16 mouse cellular contexts compared by ENCODE assay signal in genomic region chr13:97386511-97386910, GRCm38 (mm10).
DNase-seq lines count a peak whose midpoint lies in the region; ATAC-seq and TF ChIP-seq lines count a peak whose summit lies in the region.
"Had no signal": no experiment of that assay in that cellular context is flagged by ENCODE, and none has a peak within 500 bp of the region (broad histone marks: within the 10 kb centered on the region; RNA-seq: fewer than 3 reads in every experiment).

No protein-coding gene starts in this region.

- no peak for TF ChIP-seq CTCF in liver, postnatal 0 days (IDR thresholded peaks at IDR 0.05; ENCODE audit: low read depth)
- TF ChIP-seq CTCF in gastrocnemius, adult 2 months (IDR thresholded peaks at IDR 0.05): no peak

- H3K27ac ChIP-seq in liver, postnatal 0 days (ENCODE audit: low read depth): no peak overlapping the region
- no peak overlapping the region for H3K27ac ChIP-seq in liver, embryonic 11.5 days (ENCODE audit: low read depth, low read length)
- H3K27ac ChIP-seq in intestine, embryonic 15.5 days: no peak overlapping the region
- H3K27ac ChIP-seq in midbrain, embryonic 15.5 days: no peak overlapping the region
- H3K27ac ChIP-seq in gastrocnemius, adult 2 months: no peak overlapping the region
- H3K27ac ChIP-seq: kidney, postnatal 0 days had no signal

- no peak overlapping the region for H3K9ac ChIP-seq in liver, postnatal 0 days (replicated peaks)
- H3K9ac ChIP-seq in liver, embryonic 11.5 days (ENCODE audit: low read depth, low read length): no peak overlapping the region
- H3K9ac ChIP-seq in intestine, embryonic 15.5 days: no peak overlapping the region
- H3K9ac ChIP-seq in midbrain, embryonic 15.5 days: no peak overlapping the region
- H3K9ac ChIP-seq: forebrain, postnatal 0 days had no signal

- no peak overlapping the region for H3K4me3 ChIP-seq in liver, postnatal 0 days (ENCODE audit: low read depth, low read length)
- no peak overlapping the region for H3K4me3 ChIP-seq in liver, embryonic 11.5 days (ENCODE audit: low read depth, low read length)
- no peak overlapping the region for H3K4me3 ChIP-seq in intestine, embryonic 15.5 days (replicated peaks)
- no peak overlapping the region for H3K4me3 ChIP-seq in midbrain, embryonic 15.5 days
- no peak overlapping the region for H3K4me3 ChIP-seq in gastrocnemius, adult 2 months

- no peak for TF ChIP-seq EP300 in liver, postnatal 0 days (IDR thresholded peaks at IDR 0.05; ENCODE audit: low read depth)

- ATAC-seq in liver, postnatal 0 days: peak; percentile 36; the same call in 1 of the 2 replicates
- no peak for ATAC-seq in liver, embryonic 11.5 days (replicated peaks; ENCODE audit: low FRiP score)
- peak; percentile 80 for ATAC-seq in intestine, embryonic 15.5 days
- ATAC-seq in midbrain, embryonic 15.5 days (replicated peaks): no peak
- ATAC-seq: forebrain, postnatal 0 days had no signal

- no peak overlapping the region for H3K4me2 ChIP-seq in liver, postnatal 0 days (ENCODE audit: low read depth, low read length)
- no peak overlapping the region for H3K4me2 ChIP-seq in liver, embryonic 11.5 days
- no peak overlapping the region; the same call in 1 of the 2 replicates for H3K4me2 ChIP-seq in intestine, embryonic 15.5 days (replicated peaks)
- no peak overlapping the region for H3K4me2 ChIP-seq in midbrain, embryonic 15.5 days
- H3K4me2 ChIP-seq: heart, embryonic 11.5 days had no signal

- intact Hi-C loops in gastrocnemius, adult 2 months (cut with DNase I): no loop called here

- H3K9me3 ChIP-seq in liver, postnatal 0 days (ENCODE audit: low read length): no peaks in the 10 kb centered on the region
- no peaks in the 10 kb centered on the region for H3K9me3 ChIP-seq in liver, embryonic 11.5 days (ENCODE audit: control insufficient read depth, low read length)
- no peaks in the 10 kb centered on the region for H3K9me3 ChIP-seq in intestine, embryonic 15.5 days
- no peaks in the 10 kb centered on the region for H3K9me3 ChIP-seq in midbrain, embryonic 15.5 days

- H3K36me3 ChIP-seq in liver, postnatal 0 days (replicated peaks; ENCODE audit: insufficient read depth, low read length): no peaks in the 10 kb centered on the region
- no peaks in the 10 kb centered on the region for H3K36me3 ChIP-seq in liver, embryonic 11.5 days (ENCODE audit: control insufficient read depth, insufficient read depth, low read length)
- no peaks in the 10 kb centered on the region for H3K36me3 ChIP-seq in intestine, embryonic 15.5 days
- no peaks in the 10 kb centered on the region for H3K36me3 ChIP-seq in midbrain, embryonic 15.5 days (replicated peaks)

- H3K27me3 ChIP-seq in liver, postnatal 0 days (ENCODE audit: insufficient read depth, low read length): no peaks in the 10 kb centered on the region
- peaks cover 3% of the 10 kb centered on the region; the same call in 1 of the 2 replicates for H3K27me3 ChIP-seq in liver, embryonic 11.5 days (replicated peaks; ENCODE audit: control insufficient read depth, insufficient read depth, low read length)
- no peaks in the 10 kb centered on the region for H3K27me3 ChIP-seq in intestine, embryonic 15.5 days (replicated peaks)
- H3K27me3 ChIP-seq in midbrain, embryonic 15.5 days (replicated peaks): no peaks in the 10 kb centered on the region

- H3K4me1 ChIP-seq in liver, postnatal 0 days (ENCODE audit: insufficient read depth): no peaks in the 10 kb centered on the region
- H3K4me1 ChIP-seq in liver, embryonic 11.5 days (replicated peaks; ENCODE audit: control insufficient read depth, insufficient read depth, low read length): 0 out of 2 replicates have a peak, but pooled peaks cover 2% of the 10 kb centered on the region
- peaks cover 22% of the 10 kb centered on the region for H3K4me1 ChIP-seq in intestine, embryonic 15.5 days (replicated peaks)
- peaks cover 9% of the 10 kb centered on the region for H3K4me1 ChIP-seq in midbrain, embryonic 15.5 days

- 41% methylated on average over 3 of the region's 3 CpGs for WGBS in liver, postnatal 0 days (ENCODE audit: insufficient replicate concordance)
- 46% methylated on average over 3 of the region's 3 CpGs for WGBS in liver, embryonic 11.5 days
- 21% methylated on average over 3 of the region's 3 CpGs for WGBS in intestine, embryonic 15.5 days
- WGBS in midbrain, embryonic 15.5 days: 84% methylated on average over 3 of the region's 3 CpGs

- no peak for DNase-seq in liver, postnatal 0 days
- no peak for DNase-seq in liver, embryonic 11.5 days (ENCODE audit: low spot score)
- peak; percentile 21 for DNase-seq in CD4-positive, CD25-positive, alpha-beta regulatory T cell, adult 2 months (ENCODE audit: low read depth, low spot score)
- peak; percentile 43 for DNase-seq in naive thymus-derived CD4-positive, alpha-beta T cell, adult 2 months (ENCODE audit: low read depth)
- DNase-seq in cerebellum, postnatal 4 days (ENCODE audit: low spot score in 2 of 2): no peak
- DNase-seq in gastrocnemius, adult 2 months: no peak
- DNase-seq: cerebellum, adult 11 months; cerebellum, postnatal 25 days; forebrain, postnatal 0 days; gastrocnemius, postnatal 25 days; heart, postnatal 4 days; thymus, adult 2 months had no signal

Comparison
In these comparisons a context has a peak if more than half of its experiments do, and no peak if none do; other contexts are left out.
1. ATAC-seq: peak in liver, postnatal 0 days (single experiment) and intestine, embryonic 15.5 days (single experiment); none in liver, embryonic 11.5 days (single experiment) and midbrain, embryonic 15.5 days (single experiment).
2. DNase-seq: peak in CD4-positive, CD25-positive, alpha-beta regulatory T cell, adult 2 months (single experiment) and naive thymus-derived CD4-positive, alpha-beta T cell, adult 2 months (single experiment); none in liver, postnatal 0 days (single experiment), liver, embryonic 11.5 days (single experiment), cerebellum, postnatal 4 days (0 of 2) and gastrocnemius, adult 2 months (single experiment).